Mouse (Mus musculus) frontal cortex, adult (tissue): ENCODE results near the gene Arhgdia.
"Not testable (repeated sequence)": the region's sequence is repeated elsewhere in the genome, so short reads cannot be mapped to it uniquely, and the experiment has no call there.

Experiments
- ATAC-seq: cut with Nextera tagmentation; 2 replicates; pipeline ENCODE4 v1.9.2; 2017; ENCODE audit warnings: mild to moderate bottlenecking, moderate library complexity, mixed read lengths; ENCODE audit not compliant: low TSS enrichment

Arhgdia gene

DNA sequence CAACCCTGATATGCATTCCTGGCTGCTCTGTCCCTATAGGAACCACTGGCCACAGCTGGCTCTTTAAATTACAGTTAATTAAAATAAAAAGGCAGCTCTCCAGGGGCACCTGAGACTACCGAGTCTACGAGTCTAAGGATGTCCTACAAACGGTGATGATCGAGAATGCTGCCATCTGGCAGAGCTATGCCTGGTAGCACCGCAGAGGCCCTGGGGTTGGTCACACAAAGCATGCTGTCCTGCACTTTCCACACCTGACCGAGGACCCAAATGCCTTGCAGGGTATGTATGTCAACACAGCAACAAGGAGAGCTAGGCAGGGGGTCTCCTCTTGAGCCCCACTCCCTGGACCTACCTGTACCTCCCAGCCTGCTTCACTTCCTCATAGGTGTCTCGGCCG is 32.6 kb upstream of the Arhgdia start:
- ATAC-seq: no peak

DNA sequence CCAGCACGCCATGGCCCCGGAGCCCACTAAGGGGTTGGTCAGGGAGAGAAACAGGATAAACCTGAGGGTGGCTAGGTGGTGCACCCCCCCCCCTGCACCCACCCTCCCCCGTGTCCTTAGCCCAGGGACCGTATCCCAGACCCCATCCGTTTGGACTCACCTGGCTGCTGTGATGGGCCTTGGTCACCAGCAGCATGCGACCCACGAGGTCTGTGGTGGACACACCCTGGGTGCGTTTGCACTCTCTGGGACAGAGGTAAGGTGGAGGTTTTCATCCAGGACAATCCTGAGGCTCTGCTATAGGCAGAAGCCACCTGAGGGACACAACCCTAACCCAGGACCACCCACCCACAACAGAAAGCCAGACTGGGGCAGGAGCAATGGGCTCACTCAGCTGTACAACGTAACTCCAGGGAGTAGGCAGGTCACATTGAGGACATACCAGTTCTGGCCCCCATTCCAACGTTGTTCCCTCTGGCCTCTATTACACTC is 32.1 kb upstream of the Arhgdia start:
- no peak for ATAC-seq

DNA sequence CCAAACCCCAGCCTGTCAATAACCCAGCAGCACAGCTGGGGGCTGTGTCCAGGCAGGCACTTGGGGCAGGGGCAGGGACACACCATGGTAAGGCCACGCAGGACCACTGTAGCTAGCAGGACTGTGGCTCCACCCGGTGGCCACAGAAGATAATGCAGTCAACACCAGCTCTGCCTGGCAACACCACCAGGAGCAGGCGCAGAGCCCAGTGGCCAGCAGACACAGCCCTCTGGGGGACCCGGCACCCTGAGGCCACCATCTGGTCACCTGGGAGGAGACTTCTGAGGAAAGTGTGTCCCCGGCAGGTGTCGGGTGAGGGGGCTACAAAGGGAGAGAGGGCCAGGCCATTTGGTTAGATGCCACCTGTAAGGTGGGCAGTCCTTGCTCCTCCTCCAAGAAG is 31.3 kb upstream of the Arhgdia start:
- ATAC-seq: 0 out of 2 replicates have a peak, but pooled peaks have one; percentile 21

DNA sequence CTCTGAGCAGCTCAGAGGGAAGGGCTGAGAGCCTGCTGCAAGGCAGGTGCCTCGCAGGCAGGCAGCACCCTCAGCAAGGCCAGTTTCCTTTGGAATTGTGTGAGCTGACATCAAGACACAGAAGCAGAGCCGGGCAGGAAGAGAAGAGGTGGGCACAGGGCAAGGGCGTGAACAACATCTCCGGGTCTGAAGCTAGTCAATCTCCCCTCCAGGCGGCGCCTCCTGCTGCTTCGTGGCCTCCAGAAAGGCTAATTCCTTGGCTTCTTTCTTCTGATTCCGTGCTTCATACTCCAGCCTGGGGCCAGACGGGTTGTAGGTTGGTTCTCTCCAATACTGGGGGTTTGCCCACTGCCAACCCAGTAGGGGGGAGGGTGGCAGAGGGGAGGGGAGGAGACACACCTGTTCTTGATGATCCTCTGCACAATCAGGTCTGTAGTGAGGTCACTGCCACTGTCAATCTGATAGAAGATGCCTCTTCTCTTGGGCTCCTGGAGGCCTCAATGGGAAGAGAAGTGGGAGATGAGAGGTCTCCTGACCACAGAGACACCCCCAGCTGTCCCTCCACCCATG is 29.1 kb upstream of the Arhgdia start:
- ATAC-seq: no peak

DNA sequence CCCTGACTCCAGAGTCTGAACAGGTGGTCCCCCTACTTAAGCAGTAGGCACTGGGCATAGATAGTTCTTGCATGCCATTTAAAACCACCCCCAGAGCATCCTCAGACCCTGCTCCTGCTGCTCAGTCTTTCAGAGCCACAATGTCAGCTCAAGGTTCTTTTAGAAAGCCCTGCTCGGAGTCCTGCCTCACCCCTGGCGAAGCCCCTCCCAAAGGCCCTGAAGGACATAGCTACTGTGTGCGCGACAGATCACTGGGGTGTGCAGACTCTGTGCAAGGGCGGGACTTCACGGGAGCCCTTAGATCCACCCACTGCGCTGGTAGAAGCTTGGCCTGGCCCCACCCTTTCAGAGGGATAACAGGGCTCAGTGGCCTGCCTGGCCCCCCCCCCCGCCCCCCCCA is 27.8 kb upstream of the Arhgdia start:
- peak; percentile 12; the same call in 1 of the 2 replicates for ATAC-seq

DNA sequence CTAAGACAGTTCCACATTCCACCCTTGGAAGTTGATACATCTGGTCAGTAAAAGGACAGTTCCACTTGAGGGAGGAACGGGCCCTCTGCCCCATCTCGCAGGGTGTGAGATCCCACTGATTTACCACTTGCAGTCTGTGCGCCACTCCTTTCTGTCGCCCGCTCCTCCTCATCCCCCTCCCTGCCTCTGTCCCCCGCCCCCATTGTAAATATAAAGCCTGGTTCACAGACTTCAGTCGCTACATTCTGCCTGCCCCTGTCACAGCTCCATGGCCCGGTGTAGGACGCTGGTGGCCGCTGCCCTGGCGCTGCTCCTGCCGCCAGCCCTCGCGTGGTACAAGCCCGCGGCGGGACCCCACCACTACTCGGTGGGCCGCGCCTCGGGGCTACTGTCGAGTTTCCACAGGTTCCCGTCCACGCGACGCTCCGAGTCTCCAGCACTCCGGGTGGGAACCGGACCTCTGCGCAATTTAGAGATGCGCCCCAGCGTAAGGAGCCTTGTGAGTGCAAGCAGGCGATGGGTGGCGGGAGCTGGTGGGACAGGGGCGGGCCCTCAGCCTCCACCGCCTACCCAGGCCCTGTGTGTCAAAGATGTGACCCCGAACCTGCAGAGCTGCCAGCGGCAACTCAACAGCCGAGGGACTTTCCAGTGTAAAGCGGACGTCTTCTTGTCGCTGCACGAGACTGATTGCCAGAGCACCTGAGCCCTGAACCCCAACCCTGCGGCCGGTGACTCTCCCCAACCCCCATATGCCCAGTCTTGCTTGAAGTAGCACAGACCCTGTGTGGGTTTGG is 27.0 kb upstream of the Arhgdia start, which contains the start of gene Npb:
Gene Npb (plus strand): TSS at position 237 of the 794 bp plus-strand sequence.
- no peak for ATAC-seq

DNA sequence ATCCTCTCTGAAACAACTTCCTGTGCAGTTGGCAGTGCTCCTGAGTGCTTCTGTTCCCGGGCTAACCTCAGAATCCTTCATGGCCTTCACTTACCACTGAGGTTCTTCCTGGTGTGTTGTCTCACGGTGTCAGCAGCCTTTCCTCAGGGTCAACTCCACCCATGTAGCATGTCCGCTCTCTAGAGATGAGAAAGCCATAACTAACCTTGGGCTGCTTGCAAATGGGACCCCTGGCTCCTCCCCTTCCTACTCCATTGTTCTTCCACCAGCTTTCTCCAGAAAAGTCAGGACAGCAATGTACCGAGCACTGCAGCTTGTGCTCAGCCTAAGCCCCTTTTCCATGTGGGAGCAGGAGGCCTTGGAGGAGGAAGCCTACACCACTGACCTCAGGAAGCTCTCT is 25.3 kb upstream of the Arhgdia start:
- ATAC-seq: no peak

DNA sequence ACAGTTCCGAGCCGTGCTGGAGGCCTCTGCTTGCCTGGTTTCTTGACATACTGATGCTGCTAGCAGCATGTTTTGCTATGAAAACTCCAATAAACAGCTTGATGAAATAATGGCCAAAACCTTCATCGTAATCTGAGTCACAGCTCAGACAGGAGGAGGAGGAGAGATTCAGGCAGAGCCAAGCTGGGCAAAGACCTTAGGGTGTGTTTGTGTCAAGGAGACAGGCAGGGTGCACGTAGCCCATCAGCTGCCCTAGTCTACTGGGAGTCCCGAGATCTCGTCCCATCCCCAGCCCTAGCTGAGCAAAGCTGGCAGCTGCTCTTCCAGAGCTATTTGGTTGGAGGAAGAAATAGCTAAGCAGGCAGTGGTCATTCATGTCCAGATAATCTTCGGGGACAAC is 24.2 kb upstream of the Arhgdia start:
- no peak for ATAC-seq

DNA sequence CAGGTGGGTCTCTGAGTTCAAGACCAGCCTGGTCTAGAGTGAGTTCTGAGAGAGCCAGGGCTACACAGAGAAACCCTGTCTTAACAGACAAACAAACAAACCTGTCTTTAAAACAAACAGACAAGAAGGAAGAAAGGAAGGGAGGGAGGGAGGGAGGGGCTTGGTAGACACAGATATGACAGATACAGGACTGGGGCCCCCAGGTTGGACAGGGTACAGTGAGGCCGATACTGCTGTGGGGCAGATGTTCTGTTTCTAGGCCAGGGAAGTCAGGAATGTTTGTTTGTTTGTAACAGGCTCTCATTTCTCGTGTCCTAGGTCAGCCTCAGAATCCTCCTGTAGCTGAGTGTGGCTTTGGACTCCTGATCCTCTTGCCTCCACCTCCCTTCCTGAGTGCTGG is 22.1 kb upstream of the Arhgdia start:
- no peak for ATAC-seq

DNA sequence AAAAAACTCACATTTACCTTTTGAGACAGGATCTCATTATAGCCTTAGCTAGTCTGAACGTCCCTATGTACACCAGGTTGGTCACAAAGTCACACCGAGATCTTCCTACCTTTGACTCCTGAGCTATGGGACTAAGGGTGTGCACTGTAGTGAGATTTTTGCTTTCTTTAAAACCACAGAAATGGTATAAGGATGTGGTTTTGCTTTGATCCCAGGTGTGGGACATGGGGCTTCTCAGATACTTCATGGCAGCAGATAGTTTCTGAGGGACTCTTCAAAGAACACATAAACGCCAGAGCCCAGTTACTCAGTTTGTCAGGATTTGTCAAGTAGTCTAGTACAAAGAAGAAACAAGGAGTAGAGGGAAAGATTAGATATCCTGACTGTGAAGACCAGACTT is 19.3 kb upstream of the Arhgdia start:
- ATAC-seq: no peak

DNA sequence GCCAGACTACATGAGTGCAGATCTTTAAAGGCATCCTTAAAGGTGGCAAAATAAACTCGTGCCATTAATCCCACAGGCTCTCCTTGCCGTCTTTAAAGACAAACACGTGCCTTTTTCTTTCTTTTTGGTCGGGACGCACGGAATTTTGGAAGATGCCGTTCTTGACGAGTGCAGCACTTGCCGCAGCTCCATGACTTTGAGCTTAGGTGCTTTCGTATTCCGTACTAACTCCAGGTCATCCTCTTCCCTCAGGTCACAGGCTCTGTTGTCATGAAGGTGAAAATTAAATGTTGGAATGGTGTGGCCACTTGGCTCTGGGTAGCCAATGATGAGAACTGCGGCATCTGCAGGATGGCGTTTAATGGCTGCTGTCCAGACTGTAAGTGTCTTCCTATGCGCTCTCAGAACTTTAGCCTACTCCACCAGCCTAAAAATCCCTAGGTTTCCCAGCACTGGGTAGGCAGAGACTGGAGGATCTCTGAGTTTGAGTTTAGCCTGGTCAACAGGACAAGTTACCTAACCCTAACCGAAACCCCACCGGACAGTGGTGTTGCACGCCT is 17.6 kb upstream of the Arhgdia start:
- no peak for ATAC-seq

DNA sequence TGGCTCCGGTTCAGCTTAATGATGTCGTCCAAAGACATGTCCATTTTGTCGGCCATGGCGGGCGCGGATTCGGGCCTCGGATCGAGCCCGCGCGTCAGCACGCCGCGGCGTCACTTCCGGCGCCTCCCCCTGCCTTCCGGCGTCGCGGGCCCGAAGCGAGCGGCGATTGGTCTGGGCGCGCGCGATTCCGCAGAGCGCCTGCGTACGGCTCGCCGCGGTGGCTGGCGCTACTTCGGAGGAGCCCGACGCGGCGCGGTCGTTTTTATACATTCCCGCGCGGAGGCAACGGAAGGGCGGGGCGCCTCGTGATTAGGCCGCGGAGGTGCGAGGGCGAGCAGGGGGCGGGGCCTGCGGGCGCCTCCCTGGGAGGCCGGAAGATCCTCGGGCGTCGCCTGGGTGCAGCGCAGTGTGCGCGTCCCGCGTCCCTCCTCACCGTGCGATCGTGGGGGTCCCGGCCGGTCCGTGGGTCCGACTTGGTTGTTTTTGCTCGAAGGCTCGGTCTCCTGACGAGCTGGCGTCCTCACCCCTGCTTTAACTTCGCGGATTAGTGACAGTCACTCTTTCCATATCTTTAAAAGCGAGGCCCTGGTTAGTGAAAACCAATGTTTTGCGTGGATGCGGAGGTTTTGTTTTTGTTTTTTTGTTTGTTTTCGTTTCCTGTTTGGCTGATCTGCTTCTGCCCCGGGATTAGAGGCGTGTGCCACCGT is 17.0 kb upstream of the Arhgdia start, which contains the start of the genes Alyref and Anapc11:
Gene Alyref (minus strand): TSS at position 83 of the 707 bp plus-strand sequence.
Gene Anapc11 (plus strand): TSS at position 139 of the 707 bp plus-strand sequence.
- ATAC-seq: peak; percentile 99

DNA sequence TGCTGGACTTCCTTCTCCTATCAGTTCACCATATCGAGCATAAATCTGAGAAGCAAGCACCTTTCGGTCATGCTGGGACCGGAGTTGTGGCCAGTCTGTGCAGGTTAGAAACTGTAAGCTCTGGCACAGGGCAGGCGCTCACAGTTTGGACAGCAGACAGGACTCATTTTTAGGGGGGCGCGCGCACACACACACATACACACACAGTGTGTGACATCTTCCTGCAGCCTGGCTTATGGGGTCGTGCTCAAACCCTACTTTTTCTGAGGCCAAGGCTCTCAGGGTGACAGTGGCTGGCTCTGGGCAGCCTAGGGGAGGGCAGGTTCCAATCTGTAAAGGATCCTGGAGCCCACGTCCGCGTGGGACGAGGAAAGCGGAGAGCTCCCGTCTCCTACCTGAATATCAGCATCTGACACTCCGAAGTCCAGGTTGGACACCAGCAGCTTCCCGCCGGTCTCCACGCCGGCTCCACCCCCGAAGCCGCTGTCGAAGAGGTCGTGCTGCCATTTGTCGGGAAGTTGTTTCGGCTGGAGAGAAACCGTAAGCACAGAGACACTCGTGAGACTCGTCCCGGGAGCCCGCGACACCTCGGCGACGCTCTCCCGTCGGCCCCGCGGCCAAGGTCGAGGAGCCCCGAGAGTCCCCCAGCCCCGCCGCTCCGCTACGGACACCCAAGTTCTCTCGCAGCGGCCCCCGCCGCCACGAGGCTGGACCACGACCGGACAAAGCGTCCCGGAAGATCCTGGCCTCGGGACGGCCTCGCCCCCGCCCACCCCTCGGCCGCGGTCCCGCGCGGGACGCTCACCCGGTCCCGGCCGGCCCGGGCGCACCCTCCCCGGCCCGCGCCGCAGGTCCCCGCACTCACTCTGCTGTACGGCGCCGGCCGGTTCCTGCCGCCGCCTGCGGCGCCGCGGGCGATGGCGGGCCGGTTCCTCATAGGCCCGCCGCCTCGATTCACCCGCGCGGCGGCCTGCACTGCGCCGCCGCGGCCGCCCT is 16.1 kb upstream of the Arhgdia start:
- ATAC-seq: no peak; the same call in 1 of the 2 replicates

DNA sequence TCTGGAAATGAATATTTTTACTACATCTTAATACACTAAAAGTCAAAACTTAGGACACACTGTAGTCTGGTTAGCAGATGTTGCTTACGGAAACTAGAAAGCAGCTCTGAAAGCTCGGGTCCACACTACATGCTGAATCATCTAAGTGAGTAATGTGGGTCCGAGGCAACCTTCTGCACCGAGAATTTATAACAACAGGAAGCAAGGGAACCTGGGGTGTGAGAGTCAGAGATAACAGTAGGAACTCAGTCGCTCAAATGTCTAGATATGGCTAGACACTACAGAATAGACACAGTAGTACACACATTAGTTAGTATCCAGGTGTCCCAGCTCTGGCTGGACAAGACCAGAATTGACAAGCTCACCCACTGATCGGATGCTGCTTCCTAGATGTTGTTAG is 7.1 kb upstream of the Arhgdia start:
- no peak for ATAC-seq

DNA sequence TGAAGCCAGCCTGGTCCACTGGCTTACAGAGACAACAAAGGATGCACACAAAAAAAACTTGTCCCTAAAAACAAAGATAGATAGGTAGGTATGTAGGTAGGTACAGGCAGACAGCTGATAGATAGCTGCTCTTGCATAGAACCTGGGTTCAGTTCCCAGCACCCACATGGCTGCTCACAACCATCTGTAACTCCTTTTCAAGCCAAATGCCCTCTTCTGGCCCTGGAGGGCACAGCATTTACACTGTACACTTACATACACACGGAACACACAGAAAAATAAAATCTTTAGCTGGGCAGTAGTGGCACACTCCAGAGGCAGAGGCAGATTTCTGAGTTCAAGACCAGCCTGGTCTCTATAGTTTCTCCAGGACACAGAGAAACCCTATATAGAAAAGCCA is 2.5 kb upstream of the Arhgdia start:
- no peak for ATAC-seq

DNA sequence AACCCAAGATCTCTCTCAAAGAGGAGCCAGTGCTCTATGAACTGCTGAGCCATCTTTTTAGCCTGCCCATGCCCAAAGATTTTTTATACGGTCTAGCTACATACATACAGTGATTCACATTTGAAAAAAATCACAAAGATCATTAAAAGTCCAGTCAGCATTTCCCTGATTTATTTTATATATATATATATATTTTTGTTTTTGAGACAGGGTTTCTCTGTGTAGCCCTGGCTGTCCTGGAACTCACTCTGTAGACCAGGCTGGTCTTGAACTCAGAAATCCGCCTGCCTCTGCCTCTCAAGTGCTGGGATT is 1.5 kb upstream of the Arhgdia start:
- not testable (repeated sequence) for ATAC-seq

DNA sequence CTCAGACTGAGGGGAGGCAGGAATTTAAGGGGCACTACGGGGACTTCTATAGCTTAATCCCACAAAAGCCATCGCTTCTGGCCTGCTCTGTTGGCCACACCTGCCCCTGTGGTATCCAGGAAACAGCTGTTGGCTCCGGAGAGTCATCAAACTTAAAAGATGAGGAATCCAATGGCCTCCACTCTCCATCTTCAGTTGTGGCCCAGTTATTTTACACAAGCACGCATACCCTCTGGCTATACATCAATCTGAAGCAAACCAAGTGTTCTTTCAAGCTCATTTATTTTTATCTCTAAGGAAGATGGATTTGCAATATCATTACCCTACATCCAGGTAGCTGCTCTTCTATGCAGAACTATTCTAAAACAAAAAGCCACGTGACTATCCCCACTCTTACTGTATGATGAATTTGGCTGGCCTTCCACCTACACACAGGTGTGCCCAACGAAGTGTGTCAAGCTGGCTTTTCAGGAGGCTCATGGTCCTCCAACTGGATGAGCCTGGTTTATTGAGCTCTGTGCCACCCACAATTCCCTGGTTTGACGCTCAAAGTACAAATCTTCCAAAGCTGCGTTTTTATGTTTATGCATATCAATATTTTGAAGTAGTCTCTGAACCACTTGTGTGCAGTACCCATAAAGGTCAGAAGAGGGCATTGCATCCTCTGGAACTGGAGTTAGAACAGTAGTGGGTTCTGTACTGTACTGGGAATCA is 1.0 kb upstream of the Arhgdia start:
- ATAC-seq: no peak

DNA sequence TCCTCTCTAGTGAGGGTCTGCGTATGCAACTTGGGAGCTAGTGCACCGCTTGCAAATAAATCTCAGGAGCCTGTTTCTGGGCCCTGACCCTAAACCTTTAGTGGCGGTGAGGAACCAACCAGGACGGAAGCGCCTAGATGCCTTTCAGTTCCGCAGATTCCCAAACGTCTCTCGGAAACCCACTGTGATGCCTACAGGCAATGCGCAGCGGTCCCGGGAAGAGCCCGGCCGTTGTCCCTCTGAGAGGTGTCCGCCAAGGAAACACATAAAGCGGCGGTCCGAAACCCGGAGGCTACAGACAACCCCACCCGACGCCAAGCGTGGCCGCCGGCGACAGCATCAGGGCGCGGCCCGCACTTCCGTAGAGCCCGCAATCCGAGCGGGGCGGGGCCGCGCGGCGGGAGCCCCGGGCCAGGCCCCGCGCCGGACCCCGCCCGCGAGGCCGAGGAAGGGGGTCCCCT is 523 bp downstream of the Arhgdia start:
- ATAC-seq: 0 out of 2 replicates have a peak, but pooled peaks have one; percentile 12

DNA sequence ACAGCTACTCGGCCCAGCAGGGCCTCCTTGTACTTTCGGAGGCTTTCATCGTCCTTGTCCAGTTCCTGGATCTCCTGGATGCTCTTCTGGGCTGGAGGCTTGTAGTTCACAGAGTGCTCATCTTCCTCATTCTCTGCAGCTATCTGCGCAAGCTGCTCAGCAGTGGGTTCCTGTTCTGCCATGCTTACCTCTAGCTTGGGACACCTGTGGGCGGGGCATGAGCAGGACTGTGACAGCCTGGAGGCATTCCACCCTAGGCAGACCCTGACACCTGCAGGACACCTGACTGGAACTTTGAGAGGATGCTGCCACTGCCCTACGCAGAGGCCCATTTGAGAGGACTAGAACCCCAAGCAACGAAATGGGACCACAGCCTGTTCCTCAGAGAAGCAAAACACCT is 1.2 kb downstream of the Arhgdia start:
- no peak for ATAC-seq
